Mouse (Mus musculus) thymus, postnatal 36 days (tissue): ENCODE data around the gene Dnajc6.
A peak's percentile ranks its signal among the peaks of the same experiment; 100 is the strongest.

Experiments used
- DNase-seq, 2 experiments: peaks; one replicate each; pipeline ENCODE4 v3.0.0; 2022; ENCODE audit warnings: mixed read lengths in 2 of 2

Gene Dnajc6

GRCm38 (mm10) chr4:101507571-101508422 lies 11.3 kb downstream of the Dnajc6 start:
- peak; percentile 70 to 74 for DNase-seq

GRCm38 (mm10) chr4:101508431-101508830 lies 12.0 kb downstream of the Dnajc6 start:
- DNase-seq, result no peak

- peak; percentile 78 to 84 for DNase-seq
Observed at GRCm38 (mm10) chr4:101508851-101509577, 12.6 kb downstream of the Dnajc6 start.

- no peak for DNase-seq
Observed at GRCm38 (mm10) chr4:101510111-101510903, 13.9 kb downstream of the Dnajc6 start.

DNA sequence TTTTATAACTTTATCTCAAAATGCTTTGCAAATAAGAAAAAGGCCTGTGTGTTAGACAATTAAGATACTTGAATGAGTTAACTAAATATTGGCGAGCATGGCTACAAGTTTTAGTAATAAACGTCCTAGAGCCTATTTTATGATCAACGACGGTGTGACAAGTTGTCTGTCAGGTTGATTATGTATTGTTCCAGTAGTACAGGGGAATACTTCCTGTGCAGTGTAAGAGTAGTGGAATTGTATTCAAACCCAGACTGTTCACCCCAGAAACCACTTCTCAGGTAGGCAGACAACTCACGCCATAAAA lies 14.4 kb downstream of the Dnajc6 start:
- DNase-seq, result no peak

DNA sequence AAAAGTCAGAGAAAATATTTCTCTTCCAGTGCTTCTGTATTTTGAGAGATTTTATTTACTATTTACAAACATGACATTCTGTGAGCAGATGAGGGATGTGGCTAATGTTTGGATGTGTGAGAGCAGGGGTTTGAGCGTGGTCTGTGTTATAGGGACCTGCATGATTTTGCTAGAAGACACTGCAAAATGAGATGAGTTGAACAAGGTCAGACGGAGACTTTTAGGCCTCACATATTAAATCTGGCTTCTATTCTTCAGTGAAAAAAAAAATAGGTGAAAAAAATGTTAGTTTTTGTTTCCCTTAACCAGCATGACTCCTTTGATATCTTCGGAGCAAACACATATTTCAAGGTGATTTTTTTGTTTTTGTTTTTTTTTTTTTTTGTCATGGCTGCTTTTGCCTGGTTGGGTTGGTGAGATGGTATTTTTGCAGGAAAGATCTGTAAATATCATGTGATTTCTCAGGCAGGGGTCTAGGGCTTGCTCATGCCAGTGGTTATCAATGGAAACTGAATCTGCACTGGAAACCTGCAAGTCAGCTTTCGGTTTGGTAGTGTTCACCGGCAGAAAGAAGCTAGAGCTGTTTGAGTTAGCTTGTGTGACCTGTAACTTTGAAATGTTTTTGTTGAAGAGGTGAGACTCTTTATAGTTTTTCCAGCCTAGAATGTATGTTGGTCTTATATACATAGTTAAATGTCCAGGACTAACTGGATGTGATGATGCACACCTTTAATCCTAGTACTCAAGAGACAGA lies 15.5 kb downstream of the Dnajc6 start:
- DNase-seq, result no peak

GRCm38 (mm10) chr4:101513251-101513650 lies 16.8 kb downstream of the Dnajc6 start:
- no peak for DNase-seq

DNA sequence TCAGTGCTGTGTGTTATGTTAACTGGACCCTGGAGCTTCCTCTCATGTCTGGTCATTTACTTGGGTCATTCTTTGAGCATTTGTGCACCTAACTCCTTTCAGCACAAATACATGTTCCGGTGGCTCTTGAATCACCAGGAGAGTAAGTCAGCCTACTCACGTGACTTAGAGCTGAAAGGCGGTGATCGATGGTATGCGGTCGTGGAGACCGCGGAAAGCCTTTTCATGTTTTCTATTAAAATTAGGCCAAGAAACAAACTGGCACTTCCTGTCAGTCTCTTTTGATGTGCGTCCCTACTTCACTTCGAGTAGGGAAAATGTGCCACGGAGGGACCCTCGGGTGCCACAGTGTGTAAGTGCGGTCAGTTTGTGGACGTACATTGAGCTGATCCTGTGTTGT lies 19.4 kb downstream of the Dnajc6 start:
- no peak for DNase-seq

- no peak for DNase-seq
Observed at GRCm38 (mm10) chr4:101516434-101517168, 20.2 kb downstream of the Dnajc6 start.

DNA sequence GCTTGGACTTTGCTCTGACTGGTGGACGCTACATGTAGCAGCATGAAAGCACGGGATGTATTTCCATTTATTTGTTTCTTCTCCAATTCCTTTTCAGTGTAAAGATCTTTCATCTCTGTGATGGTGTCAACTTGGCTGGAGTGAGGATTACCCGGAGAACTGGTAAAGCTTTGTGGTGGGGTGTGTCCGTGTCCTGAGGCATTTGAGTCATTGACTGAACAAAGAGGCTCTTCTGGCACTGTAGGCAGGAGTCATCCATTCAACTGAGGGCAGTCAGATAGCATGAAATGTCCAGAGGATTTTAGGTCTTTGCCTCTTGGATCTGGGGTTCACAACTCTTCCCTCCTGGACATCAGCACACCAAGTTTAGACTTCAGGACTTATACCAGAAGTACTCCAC lies 35.5 kb downstream of the Dnajc6 start:
- no peak for DNase-seq

DNA sequence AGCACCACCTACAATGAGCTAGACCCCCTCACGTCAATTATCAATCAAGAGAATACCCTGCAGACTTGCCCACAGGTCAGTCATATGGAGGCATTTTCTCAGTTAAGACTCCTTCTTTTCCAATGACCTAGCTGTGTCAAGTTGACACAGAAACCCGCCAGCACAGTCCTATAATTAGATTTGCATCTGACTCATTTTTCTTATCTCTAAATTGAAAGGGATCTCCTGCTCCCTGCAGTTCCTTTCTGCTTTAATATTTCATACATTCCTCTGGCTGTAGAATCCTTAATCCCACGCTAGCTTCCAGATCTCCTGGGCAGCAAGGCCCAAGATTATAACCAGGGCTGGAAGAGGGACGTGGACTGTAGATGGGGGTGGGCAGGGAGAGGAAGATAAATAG lies 44.1 kb downstream of the Dnajc6 start:
- DNase-seq, result no peak

- peak in 1 of 2 experiments; percentile 9 for DNase-seq
Observed at GRCm38 (mm10) chr4:101549958-101550591, 53.6 kb downstream of the Dnajc6 start.

- peak; percentile 6 to 19 for DNase-seq
Observed at GRCm38 (mm10) chr4:101550671-101551161, 54.3 kb downstream of the Dnajc6 start.

DNA sequence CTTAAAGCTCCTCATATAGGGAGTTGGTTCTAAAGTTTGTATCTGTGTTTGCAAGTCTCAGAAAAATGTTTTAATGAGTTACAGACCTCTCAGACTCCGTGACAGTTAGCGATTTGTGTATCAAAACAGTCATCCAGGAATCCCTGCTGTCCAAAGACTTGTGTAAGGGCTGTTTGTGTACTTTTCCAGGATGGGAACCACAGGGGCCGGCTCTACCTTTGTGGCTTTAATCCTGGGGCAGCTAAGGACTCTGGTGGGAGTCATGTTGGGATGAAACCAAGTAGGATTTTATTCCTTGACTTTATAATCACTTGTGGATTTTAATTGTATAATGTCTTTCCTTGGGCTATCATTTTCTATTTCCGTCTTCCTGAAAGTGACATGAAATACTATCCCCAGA lies 55.0 kb downstream of the Dnajc6 start:
- DNase-seq, result no peak

DNA sequence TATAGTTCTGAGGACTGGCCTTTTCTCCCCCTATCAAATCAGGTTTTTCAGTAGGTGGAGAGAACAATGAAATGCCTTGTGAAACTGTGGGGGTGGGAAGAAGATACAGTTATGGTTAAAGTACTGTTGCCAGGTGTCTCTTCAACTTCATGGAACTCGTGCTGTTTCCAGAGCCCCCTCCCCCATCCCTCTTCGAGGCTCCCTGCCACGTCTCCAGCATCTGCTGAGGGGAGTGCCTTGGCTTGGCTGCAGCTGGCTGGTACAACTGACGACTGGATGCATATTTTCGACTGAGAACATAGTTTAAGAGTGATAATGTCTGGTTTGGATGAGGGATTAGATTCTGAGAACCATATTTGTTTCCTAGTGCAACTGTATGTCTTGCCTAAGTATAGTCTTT lies 55.9 kb downstream of the Dnajc6 start:
- DNase-seq, result peak in 1 of 2 experiments; percentile 13

DNA sequence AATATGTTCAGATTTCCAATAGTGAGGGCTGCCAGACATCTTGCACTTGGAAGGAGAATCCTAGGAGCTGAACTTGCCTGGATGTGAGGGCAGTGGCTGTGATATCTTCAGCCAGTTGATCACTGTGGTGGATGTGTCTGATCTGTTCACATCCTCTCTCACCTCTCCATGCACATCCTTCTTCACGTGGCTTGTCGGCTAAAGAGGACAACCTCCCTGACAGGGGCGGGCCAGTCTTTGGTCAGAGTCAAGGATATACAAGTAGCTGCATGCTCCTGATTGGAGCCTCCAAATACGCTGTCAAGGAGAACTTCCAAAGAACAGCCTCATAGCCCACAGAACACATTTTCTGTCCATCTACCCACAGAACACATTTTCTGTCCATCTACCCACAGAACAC lies 58.6 kb downstream of the Dnajc6 start:
- no peak for DNase-seq

DNA sequence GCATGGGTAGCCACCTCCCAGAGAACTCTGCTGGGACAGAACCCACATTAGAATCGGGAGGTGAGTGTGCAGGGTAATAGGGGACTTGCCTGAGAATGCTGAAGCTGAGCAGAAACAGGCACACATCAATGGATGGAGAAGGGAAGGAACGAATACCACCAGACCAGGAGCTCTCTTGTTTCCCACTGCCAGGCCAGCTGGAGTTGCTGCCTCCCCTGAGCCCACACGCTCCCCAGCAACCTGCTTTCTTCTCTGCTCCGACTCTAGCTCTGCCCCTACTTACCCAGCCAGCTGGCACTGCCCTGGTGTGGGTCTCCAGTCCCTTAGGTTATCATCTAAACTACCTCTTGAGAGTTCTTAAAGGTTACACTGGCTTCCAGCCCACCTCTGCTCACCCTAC lies 63.7 kb downstream of the Dnajc6 start:
- no peak for DNase-seq

DNA sequence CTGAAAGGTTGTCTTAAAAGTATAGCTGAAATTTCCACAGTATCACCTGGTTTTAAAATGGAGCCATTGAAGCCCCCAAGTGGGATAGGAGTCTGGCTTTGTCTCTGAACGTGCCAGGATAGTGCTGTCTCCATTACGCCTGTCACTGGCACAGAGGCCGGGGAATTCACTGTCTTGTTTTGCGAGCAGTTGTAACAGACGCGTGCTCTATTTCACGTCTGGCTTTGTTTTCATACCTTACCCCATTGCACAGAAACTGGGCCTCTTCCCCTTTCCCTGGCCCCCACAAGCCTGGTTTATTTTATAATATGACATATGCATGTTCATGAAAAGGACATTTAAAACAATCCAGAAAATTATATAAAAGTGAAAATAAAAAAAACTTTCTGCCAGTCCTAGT lies 66.4 kb downstream of the Dnajc6 start:
- no peak for DNase-seq

DNA sequence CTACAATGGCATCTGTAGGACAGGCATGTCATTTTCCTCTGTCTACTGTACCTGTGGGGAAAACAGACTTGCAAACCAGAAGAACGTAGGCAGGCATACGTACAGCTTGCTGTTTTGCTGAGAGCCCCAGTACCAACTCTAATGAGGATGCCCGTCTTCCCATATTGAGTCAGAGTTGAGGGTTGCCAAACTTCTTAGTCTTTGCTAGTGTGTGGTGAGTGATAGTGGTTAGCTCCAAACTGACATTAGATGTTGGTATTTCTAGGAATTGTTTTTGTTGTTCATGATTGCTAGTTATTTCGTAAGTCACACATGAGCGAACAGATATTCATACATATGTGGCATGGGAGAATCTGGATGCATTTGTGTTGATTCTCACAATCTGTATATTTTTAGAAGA lies 67.2 kb downstream of the Dnajc6 start:
- no peak for DNase-seq

DNA sequence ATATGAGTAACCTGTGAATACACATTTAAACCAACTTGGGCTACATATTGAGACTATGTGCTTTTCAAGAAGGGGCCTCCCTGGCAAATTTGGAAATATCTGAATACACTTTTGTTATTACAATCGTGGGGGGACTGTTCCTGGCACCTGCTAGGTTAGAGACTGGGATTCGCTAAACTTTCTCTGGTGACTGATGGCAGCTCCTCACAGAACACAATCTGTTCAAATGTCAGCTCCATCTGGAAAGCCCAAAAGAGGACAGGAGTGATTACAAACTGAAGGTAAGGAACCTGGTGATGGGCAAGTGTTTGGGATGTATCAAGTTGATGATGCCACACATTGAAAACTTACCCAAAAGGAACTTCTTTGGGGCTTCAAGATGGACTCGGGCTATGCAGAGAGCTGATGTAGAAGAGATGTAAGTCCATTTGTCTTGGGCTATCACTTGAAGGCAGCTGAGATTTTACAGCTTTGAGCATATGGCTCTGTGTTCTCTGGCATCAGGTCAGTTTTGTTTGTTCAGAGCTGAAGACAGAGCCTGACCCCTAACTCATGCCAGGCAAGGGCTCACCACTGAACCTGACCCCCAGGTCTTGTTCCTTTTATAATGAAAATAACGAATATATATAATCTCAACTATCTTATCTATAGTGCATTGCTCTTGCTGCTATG lies 68.4 kb downstream of the Dnajc6 start:
- DNase-seq, result no peak

- no peak for DNase-seq
Observed at GRCm38 (mm10) chr4:101569076-101569475, 72.6 kb downstream of the Dnajc6 start.
